Mouse (Mus musculus): ENCODE measurements around the gene Fgfr4.
A peak's percentile ranks its signal among the peaks of the same experiment; 100 is the strongest.

DNA sequence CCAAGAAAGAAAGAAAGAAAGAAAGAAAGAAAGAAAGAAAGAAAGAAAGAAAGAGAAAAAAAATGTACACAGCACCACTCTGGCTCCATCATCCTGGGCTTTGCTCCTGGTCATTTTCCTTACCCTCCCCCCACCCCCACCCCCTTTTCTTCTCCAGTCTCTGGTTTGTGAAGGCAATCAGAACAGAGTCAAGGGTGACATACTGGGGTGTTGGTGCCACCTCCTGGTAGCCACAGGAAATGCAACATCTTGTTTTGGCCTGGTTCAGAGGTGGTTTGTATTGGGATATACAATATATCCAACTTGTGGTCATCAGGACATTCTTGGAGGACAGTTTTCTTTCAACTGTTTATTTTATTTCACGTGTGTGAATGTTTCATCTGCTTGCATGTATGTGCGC, 26.1 kb downstream of the Fgfr4 start:
- no peak for TF ChIP-seq POLR2AphosphoS5 (IDR thresholded peaks at IDR 0.05; ENCODE audit: borderline replicate concordance, low read depth, low read length)
- TF ChIP-seq ZNF384 (IDR thresholded peaks at IDR 0.05; ENCODE audit: low read depth, low read length): no peak
- TF ChIP-seq CTCF (IDR thresholded peaks at IDR 0.05 in 2 of 3, conservative IDR thresholded peaks at IDR 0.05 in 1 of 3; ENCODE audit: control insufficient read depth in 1 of 3, insufficient read depth in 1 of 3, low read depth in 2 of 3, low read length in 3 of 3, poor library complexity in 1 of 3, severe bottlenecking in 1 of 3): peak; percentile 83 to 88 (median 84)
- no peak for TF ChIP-seq ELF1 (IDR thresholded peaks at IDR 0.05; ENCODE audit: low read depth, low read length)
- no peak for TF ChIP-seq EP300 (IDR thresholded peaks at IDR 0.05; ENCODE audit: low read depth in 1 of 2, low read length in 2 of 2)
- TF ChIP-seq GATA1 (IDR thresholded peaks at IDR 0.05; ENCODE audit: low read depth, low read length): no peak
- TF ChIP-seq POLR2AphosphoS2 (IDR thresholded peaks at IDR 0.05; ENCODE audit: low read length): no peak
- TF ChIP-seq ZC3H11A (IDR thresholded peaks at IDR 0.05; ENCODE audit: low read depth, low read length): peak; percentile 54
- TF ChIP-seq USF1 (IDR thresholded peaks at IDR 0.05; ENCODE audit: low read depth, low read length): no peak
- no peak for TF ChIP-seq MAZ (IDR thresholded peaks at IDR 0.05; ENCODE audit: low read depth, low read length)
- TF ChIP-seq MYC (IDR thresholded peaks at IDR 0.05; ENCODE audit: low read depth, low read length): no peak
- TF ChIP-seq POLR2A (IDR thresholded peaks at IDR 0.05; ENCODE audit: control insufficient read depth in 1 of 2, insufficient read depth in 1 of 2, low read depth in 1 of 2, low read length in 2 of 2, poor library complexity in 1 of 2): no peak
- no peak for TF ChIP-seq TAL1 (IDR thresholded peaks at IDR 0.05; ENCODE audit: low read length)
- no peak for TF ChIP-seq KAT2A (conservative IDR thresholded peaks at IDR 0.05; ENCODE audit: low read depth, low read length)
